Mouse (Mus musculus): ENCODE results near the gene Idh3a. TPM values are rescaled to one million over a fixed set of nuclear protein-coding genes. Genes with fewer than 3 reads are reported as not detected.

The Idh3a gene
- polyA plus RNA-seq, 1 experiment = 32.8 TPM

GRCm38 (mm10) chr9:54612781-54613191 lies 26.7 kb downstream of the Idh3a start:
- Histone ChIP-seq H3K27ac (ENCODE audit: insufficient read depth, low read depth, low read length) (peak overlapping the region; percentile 27; the same call in 1 of the 2 replicates), H3K4me1 (ENCODE audit: control insufficient read depth, insufficient read depth, insufficient read length, low read length) (peaks cover 4% of the 10 kb centered on the region; the same call in 1 of the 2 replicates), H3K27me3 (ENCODE audit: control insufficient read depth, insufficient read depth, low read length) (no peaks in the 10 kb centered on the region), H3K36me3 (ENCODE audit: control insufficient read depth, insufficient read depth, low read length) (no peaks in the 10 kb centered on the region), H3K4me3 (ENCODE audit: low read depth, low read length) (no peak overlapping the region)
- TF ChIP-seq CTCF (IDR thresholded peaks at IDR 0.05; ENCODE audit: extremely low read depth, insufficient read length, insufficient replicate concordance, low read depth, low read length) (no peak), POLR2A (IDR thresholded peaks at IDR 0.05; ENCODE audit: low read depth, low read length) (no peak)
- 61% methylated on average over 5 of the region's 5 CpGs for WGBS

- WGBS = 33% methylated on average over 13 of the region's 13 CpGs
Measured at GRCm38 (mm10) chr9:54614182-54614850, 28.2 kb downstream of the Idh3a start.

GRCm38 (mm10) chr9:54627240-54627639 lies 41.1 kb downstream of the Idh3a start:
- Histone ChIP-seq H3K4me3 (ENCODE audit: low read depth, low read length) (no peak overlapping the region), H3K4me1 (ENCODE audit: control insufficient read depth, insufficient read depth, insufficient read length, low read length) (no peaks in the 10 kb centered on the region), H3K27me3 (ENCODE audit: control insufficient read depth, insufficient read depth, low read length) (no peaks in the 10 kb centered on the region), H3K27ac (ENCODE audit: insufficient read depth, low read depth, low read length) (no peak overlapping the region), H3K36me3 (ENCODE audit: control insufficient read depth, insufficient read depth, low read length) (no peaks in the 10 kb centered on the region)
- no peak for TF ChIP-seq CTCF (IDR thresholded peaks at IDR 0.05; ENCODE audit: extremely low read depth, insufficient read length, insufficient replicate concordance, low read depth, low read length)
- TF ChIP-seq POLR2A (IDR thresholded peaks at IDR 0.05; ENCODE audit: low read depth, low read length) = no peak
- WGBS = 84% methylated on average over 5 of the region's 5 CpGs

More at GRCm38 (mm10) chr9:54614182-54614850, 28.2 kb downstream of the Idh3a start:
- Histone ChIP-seq H3K36me3 (ENCODE audit: control insufficient read depth, insufficient read depth, low read length) (no peaks in the 10 kb centered on the region), H3K27me3 (ENCODE audit: control insufficient read depth, insufficient read depth, low read length) (no peaks in the 10 kb centered on the region), H3K27ac (ENCODE audit: insufficient read depth, low read depth, low read length) (no peak overlapping the region), H3K4me3 (ENCODE audit: low read depth, low read length) (no peak overlapping the region), H3K4me1 (ENCODE audit: control insufficient read depth, insufficient read depth, insufficient read length, low read length) (peaks cover 4% of the 10 kb centered on the region; the same call in 1 of the 2 replicates)
- TF ChIP-seq POLR2A (IDR thresholded peaks at IDR 0.05; ENCODE audit: low read depth, low read length) (no peak), CTCF (IDR thresholded peaks at IDR 0.05; ENCODE audit: extremely low read depth, insufficient read length, insufficient replicate concordance, low read depth, low read length) (peak; percentile 70; the same call in 1 of the 2 replicates)

DNA sequence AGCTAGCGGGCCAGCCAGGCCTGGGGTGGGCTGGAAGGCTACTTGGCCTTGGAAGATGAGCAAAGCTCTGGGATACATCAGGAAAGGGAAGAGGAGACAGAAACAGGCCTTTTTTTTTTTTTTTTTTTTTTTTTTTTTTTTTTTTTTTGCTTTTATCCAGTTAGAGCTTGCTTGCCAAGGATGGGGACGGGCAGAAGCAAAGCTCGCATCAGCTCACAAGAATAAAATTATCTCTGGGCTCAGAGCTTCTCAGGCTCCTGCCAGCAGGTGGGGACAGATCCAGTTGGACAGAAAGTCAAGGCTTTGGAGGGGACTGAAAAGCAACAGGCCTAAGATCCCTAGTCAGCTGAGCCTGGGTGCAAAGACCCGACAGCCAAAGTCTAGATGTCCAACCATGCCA lies 42.6 kb downstream of the Idh3a start:
- no peaks in the 10 kb centered on the region for H3K27me3 ChIP-seq (ENCODE audit: control insufficient read depth, insufficient read depth, low read length)
- H3K4me3 ChIP-seq (ENCODE audit: low read depth, low read length) = no peak overlapping the region
- H3K4me1 ChIP-seq (ENCODE audit: control insufficient read depth, insufficient read depth, insufficient read length, low read length) = peaks cover 2% of the 10 kb centered on the region; the same call in 1 of the 2 replicates
- H3K27ac ChIP-seq (ENCODE audit: insufficient read depth, low read depth, low read length) = no peak overlapping the region
- 85% methylated on average over 4 of the region's 4 CpGs for WGBS
- TF ChIP-seq CTCF (IDR thresholded peaks at IDR 0.05; ENCODE audit: extremely low read depth, insufficient read length, insufficient replicate concordance, low read depth, low read length) = no peak
- no peak for TF ChIP-seq POLR2A (IDR thresholded peaks at IDR 0.05; ENCODE audit: low read depth, low read length)
- no peaks in the 10 kb centered on the region for H3K36me3 ChIP-seq (ENCODE audit: control insufficient read depth, insufficient read depth, low read length)

DNA sequence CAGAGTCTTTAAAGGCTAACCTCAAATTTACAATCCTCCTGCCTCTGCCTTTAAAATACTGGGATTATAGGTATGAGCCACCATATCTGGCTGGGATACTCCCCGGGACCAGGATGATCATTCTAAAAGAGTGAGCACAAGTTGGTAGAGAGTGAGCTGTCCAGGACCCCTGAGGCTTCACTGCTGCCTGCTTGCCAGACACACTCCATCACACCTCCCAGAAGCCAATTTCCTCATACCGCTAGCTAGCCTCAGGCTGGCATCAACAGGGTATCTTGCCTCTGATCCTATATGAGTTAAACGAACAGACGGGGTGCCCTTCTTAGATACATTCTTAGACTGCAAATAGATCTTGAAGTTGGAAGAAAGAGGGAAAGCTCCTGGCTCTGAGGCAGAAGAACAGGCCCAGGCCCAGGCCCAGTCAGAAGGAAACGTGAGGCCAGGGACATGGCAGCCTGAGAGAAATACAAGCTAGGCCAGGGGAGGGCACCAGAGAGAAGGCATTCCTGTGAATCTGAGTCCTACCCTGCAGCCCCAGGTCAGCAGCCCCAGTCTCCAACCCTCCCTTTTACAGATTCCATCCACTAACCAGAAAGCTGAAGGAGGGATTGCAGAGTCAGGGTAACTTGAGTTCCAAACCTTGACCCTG lies 43.6 kb downstream of the Idh3a start:
- no peak overlapping the region for H3K27ac ChIP-seq (ENCODE audit: insufficient read depth, low read depth, low read length)
- no peak overlapping the region for H3K4me3 ChIP-seq (ENCODE audit: low read depth, low read length)
- 81% methylated on average over 5 of the region's 5 CpGs for WGBS
- TF ChIP-seq CTCF (IDR thresholded peaks at IDR 0.05; ENCODE audit: extremely low read depth, insufficient read length, insufficient replicate concordance, low read depth, low read length) (no peak), POLR2A (IDR thresholded peaks at IDR 0.05; ENCODE audit: low read depth, low read length) (no peak)
- no peaks in the 10 kb centered on the region for H3K27me3 ChIP-seq (ENCODE audit: control insufficient read depth, insufficient read depth, low read length)
- H3K4me1 ChIP-seq (ENCODE audit: control insufficient read depth, insufficient read depth, insufficient read length, low read length) = peaks cover 3% of the 10 kb centered on the region; the same call in 1 of the 2 replicates
- no peaks in the 10 kb centered on the region for H3K36me3 ChIP-seq (ENCODE audit: control insufficient read depth, insufficient read depth, low read length)

DNA sequence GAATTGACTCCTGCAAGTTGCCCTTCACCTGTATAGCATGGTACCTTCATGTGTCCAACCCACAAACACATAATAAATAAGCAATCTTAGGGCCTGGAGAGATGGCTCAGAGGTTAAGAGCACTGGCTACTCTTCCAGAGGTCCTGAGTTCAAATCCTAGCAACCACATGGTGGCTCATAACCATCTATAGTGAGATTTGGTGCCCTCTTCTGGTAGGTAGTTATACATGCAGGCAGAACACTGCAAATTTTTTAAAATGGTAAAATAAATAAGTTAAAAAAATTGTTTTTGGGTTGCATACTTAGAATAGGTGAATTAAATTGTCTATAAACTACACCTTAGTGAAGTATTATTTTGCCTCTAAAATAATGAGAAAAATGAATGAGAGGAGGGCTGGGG lies 44.8 kb downstream of the Idh3a start:
- no peak overlapping the region for H3K27ac ChIP-seq (ENCODE audit: insufficient read depth, low read depth, low read length)
- no peaks in the 10 kb centered on the region for H3K36me3 ChIP-seq (ENCODE audit: control insufficient read depth, insufficient read depth, low read length)
- peaks cover 3% of the 10 kb centered on the region; the same call in 1 of the 2 replicates for H3K4me1 ChIP-seq (ENCODE audit: control insufficient read depth, insufficient read depth, insufficient read length, low read length)
- no peaks in the 10 kb centered on the region for H3K27me3 ChIP-seq (ENCODE audit: control insufficient read depth, insufficient read depth, low read length)
- no peak for TF ChIP-seq CTCF (IDR thresholded peaks at IDR 0.05; ENCODE audit: extremely low read depth, insufficient read length, insufficient replicate concordance, low read depth, low read length)
- TF ChIP-seq POLR2A (IDR thresholded peaks at IDR 0.05; ENCODE audit: low read depth, low read length) = no peak
- H3K4me3 ChIP-seq (ENCODE audit: low read depth, low read length) = no peak overlapping the region

- H3K4me3 ChIP-seq (ENCODE audit: low read depth, low read length) = no peak overlapping the region
- TF ChIP-seq CTCF (IDR thresholded peaks at IDR 0.05; ENCODE audit: extremely low read depth, insufficient read length, insufficient replicate concordance, low read depth, low read length) = no peak
- TF ChIP-seq POLR2A (IDR thresholded peaks at IDR 0.05; ENCODE audit: low read depth, low read length) = no peak
- H3K27ac ChIP-seq (ENCODE audit: insufficient read depth, low read depth, low read length) = no peak overlapping the region
- H3K4me1 ChIP-seq (ENCODE audit: control insufficient read depth, insufficient read depth, insufficient read length, low read length) = peaks cover 3% of the 10 kb centered on the region; the same call in 1 of the 2 replicates
- 79% methylated on average over 2 of the region's 2 CpGs for WGBS
- H3K36me3 ChIP-seq (ENCODE audit: control insufficient read depth, insufficient read depth, low read length) = no peaks in the 10 kb centered on the region
- H3K27me3 ChIP-seq (ENCODE audit: control insufficient read depth, insufficient read depth, low read length) = no peaks in the 10 kb centered on the region
Measured at GRCm38 (mm10) chr9:54633401-54633800, 47.3 kb downstream of the Idh3a start.

Measured in small intestine, adult 2 months (tissue).